Mouse (Mus musculus) liver (tissue): Measurements from ENCODE around the gene 1700024P04Rik.
"Not testable (repeated sequence)": the region's sequence is repeated elsewhere in the genome, so short reads cannot be mapped to it uniquely, and the experiment has no call there.

Source experiments
- DNase-seq: peaks from one replicate; pipeline ENCODE4 v3.0.0-alpha.2; 2020; ENCODE audit warnings: mixed read lengths

Gene 1700024P04Rik

GRCm38 (mm10) chr13:98984465-98984864 lies at the start of gene 1700024P04Rik:
Gene 1700024P04Rik (minus strand): TSS chr13:98984565.
- no peak for DNase-seq

GRCm38 (mm10) chr13:99031223-99032216 lies 47.2 kb upstream of the 1700024P04Rik start:
- no peak for DNase-seq

- no peak for DNase-seq
Observed at GRCm38 (mm10) chr13:99030579-99031200, 46.3 kb upstream of the 1700024P04Rik start.

GRCm38 (mm10) chr13:99025268-99025667 lies 40.9 kb upstream of the 1700024P04Rik start:
- no peak for DNase-seq

GRCm38 (mm10) chr13:99022036-99022435 lies 37.7 kb upstream of the 1700024P04Rik start:
- no peak for DNase-seq

GRCm38 (mm10) chr13:99021181-99021580 lies 36.8 kb upstream of the 1700024P04Rik start:
- no peak for DNase-seq

- peak; percentile 76 for DNase-seq
Observed at GRCm38 (mm10) chr13:99019831-99020669, 35.7 kb upstream of the 1700024P04Rik start.

- DNase-seq, result peak; percentile 88
Observed at GRCm38 (mm10) chr13:99018526-99019201, 34.3 kb upstream of the 1700024P04Rik start.

- peak; percentile 34 for DNase-seq
Observed at GRCm38 (mm10) chr13:99016696-99017095, 32.3 kb upstream of the 1700024P04Rik start.

GRCm38 (mm10) chr13:99012891-99013290 lies 28.5 kb upstream of the 1700024P04Rik start:
- DNase-seq, result no peak

- DNase-seq, result no peak
Observed at GRCm38 (mm10) chr13:99008013-99008412, 23.6 kb upstream of the 1700024P04Rik start.

GRCm38 (mm10) chr13:99006389-99007099 lies 22.2 kb upstream of the 1700024P04Rik start:
- DNase-seq, result no peak

- DNase-seq, result not testable (repeated sequence)
Observed at GRCm38 (mm10) chr13:99001652-99002051, 17.3 kb upstream of the 1700024P04Rik start.

GRCm38 (mm10) chr13:98997025-98997424 lies 12.7 kb upstream of the 1700024P04Rik start:
- no peak for DNase-seq

GRCm38 (mm10) chr13:98977070-98977785 lies 7.1 kb downstream of the 1700024P04Rik start:
- DNase-seq, result no peak

GRCm38 (mm10) chr13:98976022-98976421 lies 8.3 kb downstream of the 1700024P04Rik start:
- not testable (repeated sequence) for DNase-seq

- no peak for DNase-seq
Observed at GRCm38 (mm10) chr13:98972090-98972489, 12.3 kb downstream of the 1700024P04Rik start.

- no peak for DNase-seq
Observed at GRCm38 (mm10) chr13:98971641-98972040, 12.7 kb downstream of the 1700024P04Rik start.

GRCm38 (mm10) chr13:98968517-98968916 lies 15.8 kb downstream of the 1700024P04Rik start:
- DNase-seq, result peak; percentile 8

- DNase-seq, result no peak
Observed at GRCm38 (mm10) chr13:98967942-98968341, 16.4 kb downstream of the 1700024P04Rik start.

GRCm38 (mm10) chr13:98966583-98966982 lies 17.8 kb downstream of the 1700024P04Rik start:
- DNase-seq, result no peak
